Mouse (Mus musculus) ES-CJ7 (cell line): Measurements from ENCODE around the gene Pigyl.

Experiments
- DNase-seq: peaks from one replicate; pipeline ENCODE4 v3.0.0; 2011; ENCODE audit warnings: low read depth, low spot score

Gene Pigyl

GRCm38 (mm10) chr9:22188025-22188611, 31.5 kb downstream of the Pigyl start, which contains the start of gene Zfp872:
Gene Zfp872, plus strand, starts transcription at chr9:22188090.
- peak; percentile 49 for DNase-seq

DNA sequence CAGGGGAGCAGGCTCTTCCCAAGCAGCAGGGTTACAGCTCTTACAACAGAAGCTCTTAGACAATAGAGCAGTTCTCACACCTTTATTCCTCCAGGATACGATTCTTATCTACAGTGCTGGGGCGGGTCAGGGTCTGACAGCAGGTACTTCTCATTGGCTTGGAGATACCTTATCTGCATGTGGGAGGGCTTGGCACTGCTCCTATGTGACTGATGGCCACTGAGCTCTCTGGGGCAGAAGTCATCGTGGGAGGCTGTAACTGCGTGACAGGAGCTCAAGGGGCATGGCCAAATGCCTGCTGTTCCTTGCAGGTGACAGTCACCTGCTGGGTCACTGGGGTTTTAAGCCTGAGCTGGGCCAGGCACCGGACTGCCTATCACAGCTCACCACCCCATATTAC, 39.8 kb downstream of the Pigyl start:
- DNase-seq, result no peak
